Mouse (Mus musculus) layer of hippocampus, adult 8-10 months (tissue): ENCODE results near the gene Hebp1. TPM values are rescaled to one million over a fixed set of nuclear protein-coding genes. Genes with fewer than 3 reads are reported as not detected.

ENCODE experiments used
- DNase-seq, 2 experiments: peaks; one replicate each; pipeline ENCODE4 v3.0.0; 2022; ENCODE audit warnings: low spot score in 2 of 2
- total RNA-seq, 4 experiments: library from RNA; stranded (reverse); gene quantifications; 2 replicates each; pipeline ENCODE4 v1.2.4; 2022

The Hebp1 gene
- total RNA-seq, 4 experiments from 2014 or later = 69.4 to 91.3 (median 78.1) TPM

DNA sequence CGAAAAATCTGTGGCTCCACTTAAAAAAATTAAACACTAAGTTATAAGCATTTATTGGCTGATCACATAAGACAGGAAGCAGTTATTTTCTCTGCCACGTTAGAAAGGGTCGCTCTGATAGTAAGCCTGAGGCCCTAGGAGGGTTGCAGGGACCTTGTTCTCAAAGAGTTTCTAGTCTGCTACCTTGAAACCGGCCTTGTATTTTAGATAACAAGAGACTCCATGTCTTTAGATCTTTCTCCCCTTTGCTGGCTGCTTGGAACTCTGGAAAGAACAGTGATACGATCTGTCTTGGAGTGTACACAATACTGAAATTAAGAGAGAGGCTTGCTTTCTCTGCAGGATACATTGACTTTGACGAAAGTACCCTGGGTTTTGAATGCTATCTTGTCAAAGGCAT lies 904 bp upstream of the Hebp1 start:
- DNase-seq = no peak

DNA sequence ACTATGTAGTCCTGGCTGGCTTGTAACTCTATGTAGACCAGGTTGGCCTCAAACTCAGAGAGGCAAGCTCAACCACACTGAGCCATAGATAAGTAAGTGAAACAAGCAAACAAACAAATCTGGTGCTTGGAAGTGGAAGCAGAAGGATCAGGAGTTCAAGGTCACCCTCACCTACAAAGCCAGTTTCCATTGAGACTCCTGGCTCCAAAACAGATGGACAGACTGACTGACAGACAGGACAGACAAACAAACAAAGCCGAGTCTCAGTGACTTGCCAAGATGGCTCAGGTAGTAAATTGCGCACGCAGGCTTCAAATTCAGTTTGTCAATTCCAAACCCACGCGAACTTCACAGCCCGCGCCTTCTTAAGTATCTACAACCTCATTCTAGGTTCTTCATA lies 376 bp downstream of the Hebp1 start:
- peak in 1 of 2 experiments; percentile 19 for DNase-seq

DNA sequence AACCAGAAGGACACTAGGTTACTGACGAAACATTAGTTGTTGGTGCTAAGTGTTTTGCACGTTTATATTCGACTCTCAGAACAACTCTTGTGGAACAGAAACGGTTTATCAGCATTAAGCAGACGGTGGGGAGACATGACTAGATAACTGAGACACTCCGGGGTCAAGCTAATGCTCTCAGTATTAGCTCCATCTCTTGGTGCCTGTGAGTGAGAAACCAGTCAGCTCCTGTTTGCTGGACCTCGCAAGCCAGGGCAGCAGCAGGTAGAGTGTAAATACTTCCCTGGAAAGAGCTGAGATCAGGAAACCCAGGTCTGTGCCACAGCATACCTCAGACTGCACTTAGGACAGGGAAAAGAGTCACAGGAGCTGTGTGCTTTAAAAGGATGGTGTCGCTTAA lies 1.1 kb downstream of the Hebp1 start:
- no peak for DNase-seq

DNA sequence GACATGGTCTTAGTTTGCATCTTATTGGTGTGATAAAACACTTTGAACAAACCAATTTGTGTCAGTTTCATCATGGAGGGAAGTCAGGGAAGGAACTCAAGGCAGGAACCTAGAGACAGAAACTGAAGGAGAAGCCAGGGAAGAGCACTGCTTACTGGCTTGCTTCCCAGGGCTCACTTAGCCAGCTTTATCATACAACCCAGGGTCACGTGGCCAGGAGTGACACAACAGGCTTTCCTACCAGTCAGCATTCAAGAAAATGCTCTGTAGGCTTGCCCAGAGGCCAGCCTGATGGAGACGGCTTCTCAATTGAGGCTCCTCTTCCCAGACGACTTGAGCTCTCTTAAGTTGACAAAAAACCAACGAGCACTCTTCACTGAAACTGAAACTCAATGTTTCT lies 2.9 kb downstream of the Hebp1 start:
- no peak for DNase-seq

DNA sequence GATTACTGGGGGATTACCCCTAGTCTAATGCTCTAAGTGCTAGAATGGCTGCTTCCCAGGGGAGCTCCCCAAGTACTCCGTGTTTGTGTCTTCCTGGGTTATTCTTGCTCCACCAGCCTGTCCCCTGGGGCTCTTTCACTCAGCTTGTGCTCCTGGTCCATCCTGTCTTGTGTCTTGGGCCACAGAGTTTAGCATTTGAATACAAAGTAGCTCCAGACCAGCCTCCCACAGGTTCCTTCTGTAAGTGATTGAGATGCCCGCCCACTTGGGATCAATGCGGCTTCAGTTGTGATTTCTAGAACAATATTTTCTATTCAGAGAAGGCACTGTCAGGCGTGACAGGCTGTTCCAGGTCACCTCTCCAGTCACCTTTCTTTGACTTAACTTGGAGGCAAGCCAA lies 4.1 kb downstream of the Hebp1 start:
- no peak for DNase-seq

DNA sequence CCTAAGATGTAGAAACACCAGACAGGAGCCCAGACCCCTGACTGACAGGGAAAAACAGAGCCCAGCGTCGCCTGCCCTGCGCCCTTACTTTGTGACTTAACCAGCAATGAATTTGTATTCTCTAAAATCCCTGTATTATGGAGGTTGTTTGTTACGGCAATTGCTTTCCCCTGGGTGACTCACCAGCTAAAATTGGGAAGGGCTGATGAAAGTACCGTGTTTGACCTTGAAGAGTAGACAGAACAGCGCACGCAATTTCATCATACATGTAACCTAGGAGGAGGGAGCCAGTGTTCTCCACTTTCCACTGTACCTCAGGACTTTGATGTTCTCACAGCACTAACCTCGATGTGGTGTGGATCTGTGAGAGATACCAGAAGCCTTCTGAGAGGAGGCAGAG lies 4.8 kb downstream of the Hebp1 start:
- DNase-seq = no peak

DNA sequence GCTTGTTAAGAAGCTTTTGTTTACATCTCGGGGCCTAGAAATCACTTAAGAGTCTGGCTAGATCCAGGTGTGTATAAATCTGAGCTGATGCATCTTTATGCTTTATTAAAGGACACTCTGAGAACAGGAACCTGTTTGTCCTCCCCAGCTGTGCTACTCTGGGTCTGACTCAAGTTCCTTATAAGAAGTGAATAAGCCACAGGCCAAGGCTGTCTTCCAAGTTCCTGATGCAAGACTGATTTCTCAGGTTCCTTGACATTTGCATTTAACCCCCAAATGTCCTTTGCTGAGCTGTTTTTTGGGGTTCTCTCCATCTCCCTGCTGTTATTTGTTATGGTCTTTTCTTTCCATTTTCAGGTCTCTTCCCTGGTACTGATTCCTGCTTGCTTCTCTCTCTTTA lies 5.9 kb downstream of the Hebp1 start:
- no peak for DNase-seq

DNA sequence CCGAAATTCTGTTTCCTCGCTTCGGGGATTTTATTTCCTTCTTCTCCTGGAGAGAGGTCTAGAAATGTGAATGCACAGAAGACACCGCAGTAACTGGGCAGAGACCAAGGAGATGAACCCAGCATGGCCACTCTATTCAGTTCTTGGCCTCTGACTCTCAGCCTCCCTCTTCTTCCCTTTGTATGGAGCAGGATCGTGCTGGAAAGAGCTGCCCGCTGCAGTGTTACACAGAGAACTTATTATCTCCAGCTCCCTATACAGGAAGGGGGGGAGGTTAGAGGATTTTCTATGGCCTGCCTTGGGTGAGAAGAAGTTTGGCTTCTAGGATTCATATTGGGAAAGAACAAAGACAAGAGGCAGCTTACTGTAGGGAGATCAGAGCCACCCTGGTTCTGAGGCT lies 7.7 kb downstream of the Hebp1 start:
- DNase-seq = no peak

DNA sequence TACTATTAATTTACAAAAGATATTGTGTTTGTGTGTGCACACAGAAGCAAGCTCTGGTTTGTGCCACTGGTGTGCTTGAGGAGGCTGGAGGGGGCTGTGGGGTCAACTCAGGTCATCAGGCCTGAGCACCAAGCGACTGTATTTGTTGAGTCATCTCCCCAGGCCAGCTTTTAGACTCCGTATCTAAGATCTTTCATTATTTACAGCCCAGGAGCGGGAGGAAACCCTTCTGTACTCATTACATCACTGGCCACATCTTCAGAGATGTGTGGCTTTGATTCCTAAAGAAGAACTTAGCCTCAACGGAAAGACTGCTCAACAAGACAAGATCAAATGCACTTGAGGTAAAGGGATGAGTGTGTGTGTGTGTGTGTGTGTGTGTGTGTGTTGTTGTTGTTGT lies 9.2 kb downstream of the Hebp1 start:
- DNase-seq = no peak

DNA sequence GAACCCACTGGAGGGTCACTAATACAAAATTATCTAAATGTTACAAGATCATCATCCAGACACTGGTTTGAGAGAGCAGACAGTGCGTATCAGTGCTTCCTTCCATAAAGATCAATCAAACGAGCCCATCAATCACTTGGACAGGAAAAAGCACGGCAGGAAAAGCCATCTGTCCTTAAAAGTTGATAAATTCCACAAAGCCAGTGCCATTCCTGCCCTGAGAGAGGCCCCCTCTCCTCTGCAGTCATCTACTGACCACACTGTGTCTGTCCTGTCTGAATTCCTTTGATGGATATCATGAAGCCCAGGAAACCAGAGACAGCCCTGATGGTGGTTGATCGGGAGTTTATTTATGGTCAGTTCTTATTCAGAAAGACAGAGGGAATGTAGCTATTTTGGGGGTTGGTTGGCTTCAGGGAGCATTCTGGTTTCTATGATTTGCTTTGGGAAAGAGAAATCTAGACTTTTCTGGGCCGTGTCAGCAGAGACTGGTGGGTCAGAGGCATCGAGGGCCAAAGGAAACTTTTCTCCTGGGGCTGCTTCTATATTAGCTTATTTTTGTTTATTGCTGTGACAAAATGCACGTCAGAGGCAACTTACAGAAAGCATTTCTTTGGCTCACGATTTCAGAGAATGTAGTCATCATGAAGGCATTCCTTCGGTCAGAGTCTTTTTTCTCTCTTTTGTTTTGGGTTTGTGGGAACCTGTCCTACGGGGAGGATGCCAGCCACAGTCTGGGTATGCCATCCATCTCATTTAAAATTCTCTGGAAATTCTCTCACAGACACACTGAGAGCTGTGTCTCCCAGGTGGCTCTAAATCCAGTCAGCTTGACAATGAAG lies 10.5 kb downstream of the Hebp1 start:
- no peak for DNase-seq

DNA sequence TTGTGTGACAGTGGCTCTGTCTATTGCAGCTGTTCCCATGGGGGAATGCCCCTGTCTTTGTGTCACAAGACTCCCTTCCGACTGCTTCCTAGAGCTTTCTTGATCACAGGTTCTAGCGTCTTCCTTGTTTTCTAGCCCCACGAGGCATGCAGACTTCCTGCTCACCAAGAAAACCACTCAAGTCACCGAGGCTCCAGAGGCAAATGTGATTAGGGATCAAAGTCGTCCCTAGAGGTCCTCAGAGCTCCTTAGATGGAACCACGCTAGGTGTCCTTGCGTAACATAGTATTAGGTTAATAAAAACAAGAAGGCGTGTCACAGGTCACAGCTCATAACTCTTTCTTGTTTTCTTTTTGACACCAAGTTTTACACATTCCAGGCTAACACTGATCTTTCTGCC lies 13.9 kb downstream of the Hebp1 start:
- DNase-seq = no peak

DNA sequence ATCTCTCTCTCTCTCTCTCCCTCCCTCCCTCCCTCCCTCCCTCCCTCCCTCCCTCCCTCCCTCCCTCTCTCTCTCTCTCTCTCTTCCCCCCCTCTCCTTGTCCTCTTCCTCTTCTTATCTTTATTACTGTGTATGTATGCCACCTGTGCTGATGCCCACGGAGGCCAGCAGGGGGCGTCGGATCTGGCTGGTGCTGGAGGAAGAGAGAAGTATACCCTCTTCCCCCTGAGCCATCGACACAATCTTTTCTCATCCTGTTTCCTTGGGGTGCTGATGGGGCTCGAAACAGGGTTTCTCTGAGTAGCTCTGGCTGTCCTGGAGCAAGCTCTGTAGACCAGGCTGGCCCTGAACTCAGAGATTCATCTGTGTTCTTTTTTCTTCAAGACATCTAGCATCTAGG lies 14.9 kb downstream of the Hebp1 start:
- DNase-seq = no peak

DNA sequence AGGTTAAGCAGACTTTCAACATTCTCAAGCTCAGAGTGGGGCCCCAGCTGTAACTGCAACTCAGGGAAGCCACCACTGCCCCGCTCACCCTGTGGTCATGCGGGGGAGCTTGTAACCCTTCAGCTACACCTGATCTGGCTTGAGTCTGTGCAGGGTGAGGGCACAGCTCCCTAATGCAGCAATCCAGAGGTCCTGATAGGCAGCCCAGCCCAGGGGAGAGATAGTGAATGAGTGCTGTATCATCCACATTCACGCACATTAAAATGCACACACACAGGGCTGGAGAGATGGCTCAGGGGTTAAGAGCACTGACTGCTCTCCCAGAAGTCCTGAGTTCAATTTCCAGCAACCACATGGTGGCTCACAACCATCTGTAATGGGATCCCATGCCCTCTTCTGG lies 19.2 kb downstream of the Hebp1 start:
- no peak for DNase-seq

DNA sequence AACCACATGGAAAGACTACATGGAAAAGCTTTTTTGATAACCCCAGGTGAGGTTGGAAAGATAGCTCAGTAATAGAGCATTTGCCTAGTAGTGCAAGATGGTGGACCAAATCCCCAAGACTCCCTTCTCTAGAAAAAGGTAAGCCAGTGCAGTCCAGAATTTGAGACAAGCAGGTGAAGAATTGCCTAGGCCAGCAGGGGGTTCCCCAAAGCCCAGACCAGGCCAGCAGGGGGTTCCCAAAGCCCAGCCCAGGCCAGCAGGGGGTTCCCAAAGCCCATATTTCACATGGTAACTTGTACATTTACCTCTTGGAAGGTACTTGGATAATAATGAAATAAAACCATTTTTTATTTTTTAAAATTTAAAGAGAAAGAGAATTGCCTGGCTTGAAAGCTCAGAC lies 20.6 kb downstream of the Hebp1 start:
- DNase-seq = no peak

DNA sequence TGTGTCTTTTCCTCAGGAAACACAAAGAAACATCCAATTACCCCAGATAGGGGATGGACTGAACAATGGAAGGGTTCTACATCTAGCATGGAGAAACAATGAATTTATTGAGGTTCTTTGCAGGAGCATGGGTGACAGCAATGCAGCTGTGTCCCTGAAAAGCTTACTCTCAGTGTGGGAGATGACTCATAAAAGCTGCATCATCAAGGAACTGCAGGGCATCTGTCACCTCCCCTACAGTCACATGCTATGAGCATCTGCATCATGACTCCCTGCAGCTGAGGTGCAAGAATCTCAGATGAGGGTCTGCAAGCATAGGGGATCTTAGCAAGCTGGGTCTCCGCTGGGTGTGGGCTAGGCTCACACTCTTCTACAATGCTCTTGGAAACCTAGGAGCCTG lies 22.8 kb downstream of the Hebp1 start:
- DNase-seq = peak; percentile 18 to 44

DNA sequence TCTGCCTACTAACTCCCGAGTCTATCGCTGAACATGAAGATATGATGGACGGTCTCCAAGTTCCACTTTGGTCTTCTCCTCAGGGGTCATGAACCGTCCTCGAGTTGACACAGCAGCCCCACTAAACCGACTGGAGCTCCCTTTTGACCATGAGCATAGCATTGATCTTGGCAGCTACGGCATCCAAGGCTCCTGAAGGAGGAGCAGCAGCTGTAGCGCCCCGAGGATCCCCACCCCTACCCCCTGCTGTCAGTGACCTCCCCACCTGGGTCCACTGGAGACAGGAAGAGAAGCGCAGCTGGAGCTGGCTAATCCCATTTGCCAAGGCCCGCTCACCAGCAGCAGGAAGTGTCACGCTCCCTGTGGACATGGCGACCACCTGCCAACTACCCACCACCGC lies 26.1 kb downstream of the Hebp1 start:
- DNase-seq = no peak

DNA sequence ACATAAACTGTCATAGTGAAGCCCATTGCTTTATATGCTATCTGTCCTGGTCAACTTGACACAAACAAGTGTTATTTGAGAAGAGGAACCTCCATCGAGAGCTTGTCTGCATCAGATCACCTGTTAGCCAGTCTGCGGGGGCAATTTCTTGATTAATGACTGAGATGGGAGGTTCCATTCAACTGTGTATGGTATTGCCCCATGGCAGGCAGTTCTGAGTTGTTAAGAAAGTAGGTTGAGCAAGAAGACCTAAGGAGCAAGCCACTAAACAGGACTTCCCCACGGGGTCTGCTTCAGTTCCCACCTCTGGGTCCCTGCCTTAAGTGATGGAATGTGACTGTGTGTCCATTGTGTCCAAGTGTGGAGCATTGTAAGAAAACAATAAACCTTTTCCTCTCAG lies 28.6 kb downstream of the Hebp1 start:
- no peak for DNase-seq

DNA sequence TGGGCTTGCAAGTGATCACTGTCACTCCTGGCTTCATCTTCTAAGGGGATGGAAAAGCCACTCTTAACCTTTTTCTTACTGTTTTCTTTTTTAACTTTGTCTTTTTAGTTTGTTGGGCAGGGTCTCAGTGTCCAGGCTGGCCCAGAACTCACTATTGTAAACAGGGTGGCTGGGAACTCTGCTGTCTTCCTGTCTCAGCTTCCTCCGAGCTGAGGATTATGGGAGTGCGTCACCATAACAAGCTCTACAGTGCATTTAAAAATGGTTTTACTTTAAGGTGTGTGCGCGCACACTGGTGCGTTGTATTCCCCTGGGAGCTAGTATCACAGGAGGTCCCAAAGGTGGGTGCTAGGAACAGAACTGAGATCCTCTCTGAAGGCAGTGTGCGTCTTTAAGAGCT lies 29.4 kb downstream of the Hebp1 start:
- no peak for DNase-seq

DNA sequence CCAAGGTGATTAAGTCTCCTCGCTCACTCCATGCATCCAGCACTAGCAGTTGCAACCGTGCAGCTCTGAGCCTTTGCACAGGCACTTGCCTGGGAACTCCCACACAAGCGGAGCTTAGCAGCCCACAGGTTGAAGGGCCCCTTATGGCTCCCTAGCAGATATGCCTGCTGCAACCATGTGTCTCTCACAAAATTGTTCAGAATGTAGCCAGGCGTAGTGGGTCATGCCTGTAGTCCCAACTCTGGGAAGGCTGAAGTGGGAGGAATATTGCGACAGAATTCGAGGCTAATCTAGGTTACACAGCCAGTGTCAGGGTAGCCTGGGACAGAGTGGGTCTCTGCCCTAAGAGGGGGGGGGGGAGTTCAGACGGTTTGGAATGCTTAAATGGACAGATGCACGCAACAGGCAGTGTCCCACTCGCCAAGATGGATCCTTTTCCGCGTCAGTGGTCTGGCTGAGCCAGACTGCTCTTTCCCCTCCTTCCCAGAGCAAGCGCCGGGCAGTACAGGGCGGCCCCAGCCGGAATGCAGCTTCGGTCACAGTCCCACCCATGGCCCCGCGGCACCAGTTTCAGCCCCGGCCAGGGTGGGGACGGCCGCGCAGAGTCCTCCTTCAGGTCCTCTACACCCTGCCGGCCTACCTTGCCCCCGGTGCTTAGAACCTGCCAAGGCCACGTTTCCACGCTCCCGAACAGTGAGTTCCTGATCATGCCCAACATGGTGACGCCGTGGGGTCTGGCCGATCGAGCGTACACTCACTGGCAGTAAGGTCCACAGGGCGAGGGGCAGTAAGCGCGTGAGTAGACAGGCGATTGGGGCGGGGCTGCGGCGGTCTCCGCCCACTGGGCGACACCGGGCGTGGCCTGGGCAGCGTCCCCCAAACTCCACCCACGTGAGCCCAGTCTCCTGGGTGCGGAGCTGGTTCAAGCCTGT lies 30.2 kb downstream of the Hebp1 start:
- DNase-seq = peak; percentile 71 to 77

DNA sequence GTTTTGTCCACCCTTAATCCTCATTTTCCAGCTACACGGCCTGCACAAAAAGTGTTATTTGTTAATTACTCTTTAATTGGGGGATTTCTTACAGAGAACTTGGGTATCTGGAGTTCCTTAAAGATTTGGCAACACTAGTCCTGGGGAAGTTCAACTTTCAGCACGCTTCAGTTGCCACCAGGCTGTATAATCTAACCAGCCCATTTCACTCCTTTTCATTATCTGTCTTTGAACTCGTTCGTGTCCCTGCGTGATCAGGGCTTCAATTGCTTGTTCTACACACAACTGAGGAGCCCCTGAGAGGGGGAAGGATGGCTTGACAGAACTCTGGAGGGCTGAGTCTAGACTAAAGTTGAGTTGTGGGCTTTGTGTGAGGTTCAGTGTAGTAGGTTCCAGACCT lies 31.1 kb downstream of the Hebp1 start:
- DNase-seq = no peak

DNA sequence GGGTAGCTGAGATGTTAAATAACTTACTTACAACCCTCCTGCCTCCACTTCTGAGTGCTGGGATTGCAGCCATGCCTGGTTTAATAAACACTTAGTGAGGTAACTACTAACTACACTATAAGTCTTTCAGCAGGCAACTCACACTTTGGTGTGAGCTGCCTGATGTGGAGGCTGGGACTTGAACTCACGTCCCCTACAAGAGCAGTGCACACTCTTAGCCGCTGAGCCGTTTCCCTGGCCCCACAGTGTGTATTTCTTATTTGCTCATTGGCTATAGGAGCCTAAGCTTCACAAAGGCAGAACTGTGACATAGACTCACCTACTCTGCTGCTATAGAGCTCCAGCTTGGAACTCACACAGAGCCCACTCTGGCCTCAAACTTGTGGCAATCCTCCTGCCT lies 31.6 kb downstream of the Hebp1 start:
- no peak for DNase-seq

DNA sequence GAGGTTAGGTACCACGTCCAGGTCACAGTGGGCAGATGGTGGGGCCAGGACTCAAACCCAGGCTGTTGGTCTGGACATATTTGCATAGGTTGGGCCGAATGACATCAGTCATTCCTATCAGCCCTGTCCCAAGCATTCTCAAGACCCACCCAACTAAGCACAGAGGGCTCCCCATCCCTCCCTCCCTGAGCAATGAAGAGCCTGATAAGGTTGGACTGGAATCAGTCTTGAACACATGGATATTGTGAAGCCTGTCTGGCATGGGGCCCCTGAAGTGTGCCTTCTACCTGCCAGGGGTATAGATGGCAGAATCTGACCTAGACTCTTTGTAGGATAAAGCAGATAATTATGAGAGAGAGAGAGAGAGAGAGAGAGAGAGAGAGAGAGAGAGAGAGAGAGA lies 32.1 kb downstream of the Hebp1 start:
- DNase-seq = no peak

DNA sequence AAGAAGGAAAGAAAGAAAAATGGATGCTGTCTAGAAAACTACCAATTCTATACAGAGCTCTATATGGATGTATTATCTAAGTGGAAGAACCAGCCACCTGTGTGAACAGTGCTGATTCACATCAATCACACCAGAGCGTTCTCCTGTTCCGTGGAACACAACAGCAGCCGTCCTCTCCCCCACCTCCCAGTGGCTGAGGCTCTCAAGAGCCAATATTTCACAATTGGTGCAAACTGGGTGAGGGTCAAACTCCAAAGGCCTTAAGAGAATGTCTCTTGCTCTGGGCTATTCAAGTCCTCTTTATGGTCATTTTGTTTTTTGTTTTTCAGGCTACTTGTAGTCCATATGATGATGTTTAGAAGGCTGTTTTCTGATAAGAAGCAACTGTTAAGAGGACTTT lies 32.6 kb downstream of the Hebp1 start:
- DNase-seq = no peak
